Mouse (Mus musculus) cerebellum, adult 2 months (tissue): ENCODE results near the gene Fbh1.

ENCODE experiments used
- CTCF ChIP-seq: fragments of 200-500 bp; IDR thresholded peaks from 2 replicates; pipeline ENCODE4 v1.5.1; 2011; ENCODE audit warnings: low read depth, mild to moderate bottlenecking, control low read depth, low read length, moderate library complexity, borderline replicate concordance; ENCODE audit not compliant: insufficient read depth
- POLR2A ChIP-seq: fragments of 200-500 bp; IDR thresholded peaks from 2 replicates; pipeline ENCODE4 v1.6.1; 2011; ENCODE audit warnings: low read length, control low read depth, borderline replicate concordance; ENCODE audit not compliant: insufficient read depth

- no peak for TF ChIP-seq CTCF
- TF ChIP-seq POLR2A = no peak
Measured at GRCm38 (mm10) chr2:11771701-11772100, 5.7 kb downstream of the Fbh1 start.
